In genomic region chr11:58097621-58098365, GRCm38 (mm10) we compare ENCODE assay signal across 8 mouse cellular contexts. TPM values are rescaled to one million over a fixed set of nuclear protein-coding genes. Genes with fewer than 3 reads are reported as not detected.
DNase-seq lines count a peak whose midpoint lies in the region; ATAC-seq and TF ChIP-seq lines count a peak whose summit lies in the region.

No protein-coding gene starts in this region.

- H3K9ac ChIP-seq in midbrain, embryonic 12.5 days (replicated peaks), result peak overlapping the region; percentile 44; the same call in 1 of the 2 replicates

- peak; percentile 9 for DNase-seq in left cerebral cortex, postnatal 4 days
- no peak for DNase-seq in left cerebral cortex, postnatal 25 days (ENCODE audit: low spot score in 2 of 2)
- DNase-seq in kidney, postnatal 14 days, result peak; percentile 24
- DNase-seq in thymus, postnatal 36 days, result peak; percentile 59 to 60
- no peak for DNase-seq in frontal cortex, adult 2 months (ENCODE audit: extremely low spot score in 1 of 2, low spot score in 1 of 2)

- H3K36me3 ChIP-seq in midbrain, embryonic 12.5 days, result no peaks in the 10 kb centered on the region

- no peak for TF ChIP-seq CTCF in bone marrow, adult 2 months (IDR thresholded peaks at IDR 0.05; ENCODE audit: control insufficient read depth, insufficient read depth, low read length)

- 8% methylated on average over 37 of the region's 38 CpGs for WGBS in bone marrow, adult 2 months
- WGBS in midbrain, embryonic 12.5 days, result 3% methylated on average over 29 of the region's 38 CpGs

- TF ChIP-seq POLR2A in bone marrow, adult 2 months (IDR thresholded peaks at IDR 0.05; ENCODE audit: borderline replicate concordance, control insufficient read depth, low read depth, low read length), result no peak

- peak overlapping the region; percentile 37 for H3K4me3 ChIP-seq in bone marrow, adult 2 months (replicated peaks; ENCODE audit: control insufficient read depth, low read depth, low read length)
- H3K4me3 ChIP-seq in midbrain, embryonic 12.5 days, result peak overlapping the region; percentile 41

- peaks cover 35% of the 10 kb centered on the region for H3K27me3 ChIP-seq in midbrain, embryonic 12.5 days

- peak overlapping the region; percentile 68 for H3K4me2 ChIP-seq in midbrain, embryonic 12.5 days (replicated peaks)

- peak; percentile 55 for ATAC-seq in granulocyte monocyte progenitor cell, adult 5-6 weeks (replicated peaks; ENCODE audit: poor library complexity, severe bottlenecking)
- ATAC-seq in midbrain, embryonic 12.5 days (ENCODE audit: low FRiP score, low read depth), result no peak

- H3K4me1 ChIP-seq in bone marrow, adult 2 months (ENCODE audit: control insufficient read depth, insufficient read depth, low read length), result peaks cover 4% of the 10 kb centered on the region
- H3K4me1 ChIP-seq in midbrain, embryonic 12.5 days, result peaks cover 13% of the 10 kb centered on the region

- H3K27ac ChIP-seq in bone marrow, adult 2 months (ENCODE audit: control insufficient read depth, insufficient read depth, low read depth, low read length, poor library complexity), result no peak overlapping the region; the same call in 1 of the 2 replicates
- H3K27ac ChIP-seq in midbrain, embryonic 12.5 days (replicated peaks), result no peak overlapping the region

- intact Hi-C loops in left cerebral cortex, postnatal 4 days (cut with DNase I), result loop anchor here (5.0 kb wide), 1 partner anchor 145 kb away; no protein-coding TSS in a partner anchor
- intact Hi-C loops in left cerebral cortex, postnatal 25 days (cut with DNase I), result loop anchor here (5.0 kb wide), 1 partner anchor 145 kb away; no protein-coding TSS in a partner anchor

- H3K9me3 ChIP-seq in midbrain, embryonic 12.5 days, result no peaks in the 10 kb centered on the region

RNA-seq across cellular contexts. Expression of gene Gm12248, which starts 4.9 kb away (rescaled TPM):
- total RNA-seq in left cerebral cortex, postnatal 4 days (2021), result not detected
- not detected for total RNA-seq in left cerebral cortex, postnatal 25 days (2021)
- not detected in 2 replicates for polyA plus RNA-seq in bone marrow, adult 2 months (2011; ENCODE audit: insufficient read depth, insufficient read length, low replicate concordance, missing spikeins)
- total RNA-seq in granulocyte monocyte progenitor cell, adult 5-6 weeks (2014; fragmentation: Nextera tagmentation), result not detected in 2 replicates
- 0.21 TPM in 1 of 2 replicates, not detected in the other for total RNA-seq in granulocyte monocyte progenitor cell, adult 5-6 weeks (2017)
- not detected in 2 replicates for polyA plus RNA-seq in midbrain, embryonic 12.5 days (2016; fragmentation: Nextera tagmentation; extraction: Ambion mirVana)
- polyA plus RNA-seq in frontal cortex, adult 2 months (2012; rRNA removed), result not detected in 2 replicates

RNA-seq across cellular contexts. Expression of gene Cnot8, which starts 6.2 kb away (rescaled TPM):
- total RNA-seq in left cerebral cortex, postnatal 4 days (2021), result 10 to 100 TPM; 58.3 to 62.8 TPM
- 10 to 100 TPM; 53.3 to 54.6 TPM for total RNA-seq in left cerebral cortex, postnatal 25 days (2021)
- polyA plus RNA-seq in bone marrow, adult 2 months (2011; ENCODE audit: insufficient read depth, insufficient read length, low replicate concordance, missing spikeins), result 23.3 and 34.5 TPM in 2 replicates
- 79.5 and 85.5 TPM in 2 replicates for total RNA-seq in granulocyte monocyte progenitor cell, adult 5-6 weeks (2014; fragmentation: Nextera tagmentation)
- 117 and 126 TPM in 2 replicates for total RNA-seq in granulocyte monocyte progenitor cell, adult 5-6 weeks (2017)
- polyA plus RNA-seq in midbrain, embryonic 12.5 days (2016; fragmentation: Nextera tagmentation; extraction: Ambion mirVana), result 111 and 112 TPM in 2 replicates
- polyA plus RNA-seq in frontal cortex, adult 2 months (2012; rRNA removed), result 74.1 and 77.3 TPM in 2 replicates

Comparison
In these comparisons a context has a peak if more than half of its experiments do, and no peak if none do; other contexts are left out.
1. DNase-seq: peak in left cerebral cortex, postnatal 4 days (single experiment), kidney, postnatal 14 days (single experiment) and thymus, postnatal 36 days (2 of 2); none in left cerebral cortex, postnatal 25 days (0 of 2) and frontal cortex, adult 2 months (0 of 2).